Mouse (Mus musculus): ENCODE data around the gene Map2k5. TPM values are rescaled to one million over a fixed set of nuclear protein-coding genes. Genes with fewer than 3 reads are reported as not detected.

Map2k5 gene
- polyA plus RNA-seq, 1 experiment = 31.9 TPM

DNA sequence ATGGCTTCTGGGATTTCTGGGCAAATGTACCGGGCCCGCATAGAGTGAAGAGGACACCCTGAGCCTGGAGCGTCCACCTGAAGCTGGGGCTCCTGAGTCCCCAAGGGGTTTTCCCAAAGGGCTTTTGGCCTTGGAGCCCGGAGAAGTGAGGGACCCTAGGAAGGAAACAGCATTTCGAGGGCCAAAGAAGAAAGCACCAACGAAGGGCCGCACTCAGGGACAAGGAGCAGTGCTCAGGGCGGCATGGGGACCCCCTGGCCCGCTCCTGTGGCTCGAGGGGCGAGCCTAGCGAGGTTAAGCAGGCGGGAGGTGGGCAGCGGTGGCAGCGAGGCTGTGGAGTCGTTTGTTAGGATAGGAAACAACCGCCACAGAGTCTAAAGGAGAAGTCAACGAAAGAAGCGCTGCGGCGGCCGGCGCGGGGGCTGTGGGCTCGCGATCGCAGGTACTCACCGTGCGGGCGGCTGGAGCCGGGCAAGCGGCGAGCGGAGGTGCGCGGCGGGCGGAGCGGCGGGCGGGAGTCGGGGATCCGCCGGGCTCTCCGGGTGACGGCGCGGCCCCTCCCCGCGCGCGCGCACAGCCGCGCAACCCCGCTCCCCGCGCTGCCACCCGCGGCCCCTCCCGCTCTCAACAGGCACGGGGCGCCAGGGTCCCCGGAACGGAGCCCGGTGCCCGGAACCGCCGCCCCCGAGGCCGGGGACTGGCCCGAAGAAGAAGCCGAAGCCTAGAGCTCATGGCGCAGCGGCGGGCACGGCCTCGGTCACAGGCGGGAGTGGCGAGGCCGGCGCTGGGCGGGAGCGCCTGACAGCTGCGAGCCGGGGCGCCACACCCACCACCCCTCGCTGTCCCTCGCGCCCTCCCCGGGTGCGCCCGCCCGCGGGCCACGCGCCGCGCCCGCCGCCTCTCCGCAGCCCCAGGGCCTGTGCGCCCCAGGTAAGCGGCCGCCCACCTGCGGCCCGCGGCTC, 229.0 kb downstream of the Map2k5 start, which contains the start of gene Skor1:
Gene Skor1 (minus strand): TSS at position 552 of the 962 bp plus-strand sequence.
- DNase-seq (ENCODE audit: extremely low spot score in 1 of 2, low spot score in 1 of 2) = no peak

DNA sequence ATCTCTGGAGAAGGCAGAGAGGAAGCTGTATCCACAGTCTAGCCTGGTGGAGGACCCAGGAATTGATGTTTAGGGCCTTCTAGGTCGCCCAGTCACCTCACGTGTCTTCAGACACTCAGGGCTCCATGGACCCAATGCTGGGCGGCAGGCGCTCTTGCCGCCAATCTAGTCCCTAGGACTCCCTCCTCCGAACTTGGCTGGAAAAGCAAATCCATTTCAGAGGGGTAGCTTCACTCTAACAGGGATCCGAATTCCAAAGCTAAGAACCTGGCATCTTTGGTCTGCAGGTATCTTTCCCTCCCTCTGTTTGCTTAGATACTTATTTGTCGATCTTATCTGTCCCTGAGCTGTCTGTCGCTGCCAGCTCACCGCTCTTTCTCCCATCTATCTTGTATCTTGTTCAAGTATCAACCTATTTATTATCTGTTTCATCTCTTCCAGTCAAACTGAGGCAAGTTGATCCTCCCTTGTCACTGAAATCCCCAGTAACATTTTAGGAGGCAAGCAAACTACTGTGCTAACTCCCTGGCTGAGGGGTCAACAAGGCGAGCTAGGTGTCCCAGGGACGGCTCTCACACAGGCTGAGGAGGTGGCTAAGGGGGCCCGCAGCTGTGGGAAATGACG, 229.8 kb downstream of the Map2k5 start:
- no peak for DNase-seq (ENCODE audit: extremely low spot score in 1 of 2, low spot score in 1 of 2)

DNA sequence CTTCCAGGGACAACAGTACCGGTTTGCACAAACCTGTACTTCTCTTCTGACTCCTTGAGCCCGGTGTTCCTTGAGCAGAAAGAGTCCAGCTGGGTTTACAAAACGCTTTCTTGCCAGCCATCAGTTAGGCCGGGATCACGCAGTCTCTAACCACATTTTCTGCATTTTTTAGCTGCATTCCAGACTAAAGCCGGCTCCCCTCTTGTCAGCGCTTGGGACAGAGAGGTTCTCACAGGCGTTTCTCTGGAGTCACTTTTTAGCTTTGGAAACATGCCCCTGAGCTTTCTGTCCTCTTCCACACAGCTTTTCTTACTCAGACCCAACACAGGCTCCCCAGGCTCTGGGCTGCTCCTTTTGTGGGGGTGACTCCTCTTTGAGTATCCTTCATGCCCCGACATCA, 230.4 kb downstream of the Map2k5 start:
- no peak for DNase-seq (ENCODE audit: extremely low spot score in 1 of 2, low spot score in 1 of 2)

DNA sequence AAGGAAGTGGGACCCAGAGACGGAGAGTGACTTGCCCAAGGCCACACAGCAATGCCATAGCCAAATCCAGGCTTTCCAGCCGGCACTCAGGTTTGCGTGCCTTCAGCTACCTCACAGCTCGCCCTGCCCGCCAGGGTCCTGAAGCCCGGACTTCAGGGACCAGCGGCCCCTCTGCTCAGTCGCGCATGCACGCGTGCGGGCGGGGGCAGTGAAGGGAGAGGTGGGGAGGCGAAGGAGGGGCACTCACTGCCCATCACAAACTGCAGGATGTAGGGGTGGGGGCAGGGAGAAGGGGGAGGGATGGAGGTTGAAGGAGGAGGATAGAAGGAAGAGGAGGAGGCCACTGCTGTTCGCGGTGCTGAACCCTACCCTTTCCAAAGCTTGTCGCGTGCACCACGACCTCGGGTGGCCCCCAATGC, 230.8 kb downstream of the Map2k5 start:
- DNase-seq (ENCODE audit: extremely low spot score in 1 of 2, low spot score in 1 of 2) = no peak

DNA sequence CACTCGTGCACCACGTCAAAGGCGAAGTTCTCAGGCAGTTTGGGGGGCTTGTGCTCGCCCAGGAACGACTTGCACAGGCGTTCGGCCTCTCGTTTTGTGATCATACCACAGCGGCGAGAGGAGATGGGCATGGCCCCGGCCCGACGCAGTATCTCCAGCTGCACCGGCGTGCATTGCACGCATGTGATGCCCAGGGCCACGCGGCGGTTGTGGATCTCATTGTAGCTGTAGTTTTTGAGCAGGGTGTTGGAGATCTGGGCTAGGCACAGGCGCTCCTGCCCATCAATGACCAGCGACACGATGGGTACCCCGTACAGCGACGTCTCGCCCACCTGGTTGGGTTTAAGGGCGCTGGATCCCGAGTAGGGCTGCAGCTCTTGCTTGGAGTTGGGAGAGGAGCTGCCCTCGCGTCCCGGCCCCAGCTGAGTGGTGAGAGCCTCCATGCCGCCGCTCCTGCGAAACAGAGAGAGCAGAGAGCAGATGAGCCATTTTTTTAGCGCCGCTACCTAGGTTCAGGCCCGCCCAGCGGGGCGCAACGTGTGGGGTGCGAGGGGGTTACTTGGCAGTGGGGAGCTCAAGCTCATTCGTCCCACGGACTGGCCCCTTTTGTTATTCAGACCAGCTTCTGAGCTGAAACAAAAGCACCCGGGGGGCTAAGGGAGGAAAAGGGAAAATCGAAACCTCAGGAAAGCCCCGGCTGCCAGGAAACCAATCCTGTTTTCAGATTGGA, 231.4 kb downstream of the Map2k5 start:
- no peak for DNase-seq (ENCODE audit: extremely low spot score in 1 of 2, low spot score in 1 of 2)

DNA sequence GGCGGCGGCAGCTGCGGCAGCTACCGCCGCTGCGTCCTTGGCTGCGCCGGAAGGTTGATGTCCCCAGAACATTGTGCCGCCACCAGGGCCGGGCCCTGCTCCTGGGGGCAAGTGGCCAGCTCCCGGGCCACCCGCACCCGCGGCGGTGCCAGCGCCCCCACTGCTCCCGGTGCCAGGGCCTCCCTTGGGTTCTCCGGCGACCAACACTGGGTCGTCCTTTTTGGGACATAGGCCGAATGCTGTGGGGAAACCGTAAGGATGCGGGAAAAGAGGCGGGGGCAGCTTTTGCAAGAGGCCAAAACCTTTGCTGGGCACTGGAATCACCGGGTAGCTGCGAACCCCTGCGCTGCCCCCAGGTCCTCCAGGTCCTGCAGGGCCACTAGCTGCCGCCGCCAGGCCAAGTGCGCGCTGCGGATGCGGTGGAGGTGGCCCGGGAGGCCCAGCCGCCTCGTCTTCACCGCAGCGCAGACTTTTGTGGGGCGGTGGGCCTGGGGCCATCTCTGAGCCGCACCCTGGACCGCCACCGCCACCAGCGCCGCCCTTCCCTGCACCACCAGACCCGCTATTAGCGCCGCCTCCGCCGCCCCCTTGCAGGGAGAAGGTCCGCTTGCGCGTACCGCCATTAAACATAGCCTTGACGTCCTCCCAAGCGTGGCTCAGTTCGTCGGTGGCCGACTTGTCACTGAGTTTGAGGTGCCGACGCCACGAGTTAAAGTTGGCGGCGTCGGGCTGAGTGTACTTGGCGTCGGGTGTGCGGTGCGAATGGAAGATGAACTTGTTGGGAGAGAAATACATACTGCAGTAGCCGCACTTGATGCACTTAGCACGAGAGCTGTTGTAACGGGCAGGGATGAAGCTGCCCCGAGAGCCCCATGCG, 232.2 kb downstream of the Map2k5 start:
- DNase-seq (ENCODE audit: extremely low spot score in 1 of 2, low spot score in 1 of 2) = no peak

DNA sequence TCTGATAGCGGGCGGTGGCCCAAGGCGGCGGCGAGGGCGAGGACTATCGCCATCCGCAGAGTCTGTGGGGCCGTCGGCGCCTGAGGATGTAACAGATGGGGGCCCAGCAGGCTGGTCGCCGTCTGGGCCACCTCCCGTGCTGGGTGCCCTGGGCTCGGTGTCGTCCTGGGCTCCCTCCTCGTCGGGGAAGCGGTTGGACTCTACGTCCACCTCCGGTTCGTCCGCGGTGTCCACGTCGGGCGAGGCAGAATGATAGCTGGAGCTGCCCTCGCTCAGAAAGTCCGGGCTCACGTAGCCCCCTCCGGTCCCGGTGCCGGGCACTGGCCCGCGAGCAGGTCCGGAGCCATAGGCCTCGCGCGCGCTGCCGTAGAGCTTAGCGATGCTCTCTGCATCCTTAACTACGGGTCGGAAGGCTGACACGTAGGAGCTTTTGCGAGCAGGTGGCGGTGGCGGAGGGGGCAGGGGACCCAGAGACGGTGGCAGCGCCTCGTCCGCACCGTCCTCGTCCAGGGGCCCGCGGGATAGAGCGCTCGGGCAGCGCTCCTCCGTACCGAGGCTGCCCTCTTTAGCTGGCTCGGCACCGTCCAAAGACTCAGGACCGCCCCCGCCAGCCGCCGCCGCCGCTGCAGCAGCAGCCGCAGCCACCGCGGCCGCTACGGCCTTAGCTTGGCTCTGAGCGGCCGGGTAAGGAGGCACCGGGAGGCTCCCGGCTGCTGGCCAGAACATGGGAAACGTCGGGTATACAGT, 233.0 kb downstream of the Map2k5 start:
- DNase-seq (ENCODE audit: extremely low spot score in 1 of 2, low spot score in 1 of 2) = no peak

DNA sequence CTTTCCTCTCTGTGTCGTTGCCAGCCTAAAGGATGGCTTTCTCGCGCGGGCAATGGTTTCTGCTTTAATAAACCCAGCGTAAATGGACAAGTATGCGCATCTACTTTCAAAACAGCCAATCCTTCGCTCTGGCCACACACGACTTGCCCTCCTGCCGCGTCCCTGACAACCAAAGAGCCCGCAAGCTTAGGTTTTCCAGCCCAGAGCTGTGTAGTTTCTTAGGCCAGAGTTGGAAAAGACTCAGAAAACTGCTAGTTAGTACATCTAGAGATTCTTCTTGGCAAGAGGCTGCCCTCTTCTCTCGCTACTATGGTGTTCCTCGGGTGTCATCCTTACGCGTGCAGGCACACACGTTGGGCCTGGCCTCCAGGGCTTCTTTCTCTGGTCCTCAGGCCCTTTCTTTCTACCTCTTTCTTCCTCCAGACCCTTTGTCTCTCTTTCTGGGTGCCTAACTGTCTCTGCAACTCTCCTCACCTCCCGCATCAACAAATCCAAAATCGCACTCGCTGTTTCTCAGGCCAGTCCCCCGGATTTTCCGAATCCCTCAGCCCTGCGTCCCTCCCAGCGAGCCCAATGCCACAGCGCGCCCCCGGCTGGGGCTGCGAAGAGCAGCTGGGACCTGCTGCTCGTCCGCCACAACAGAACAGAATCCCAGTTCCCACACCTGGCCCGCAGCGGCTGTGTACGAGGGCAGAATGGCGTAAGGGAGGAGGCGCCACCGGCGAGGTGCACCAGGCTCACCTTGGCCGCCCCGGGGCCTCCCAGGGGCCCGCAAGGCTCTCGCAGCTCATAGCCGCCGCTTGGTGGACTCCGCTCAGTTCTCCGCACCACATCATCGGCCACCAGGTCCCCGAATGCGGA, 233.8 kb downstream of the Map2k5 start:
- no peak for DNase-seq (ENCODE audit: extremely low spot score in 1 of 2, low spot score in 1 of 2)

DNA sequence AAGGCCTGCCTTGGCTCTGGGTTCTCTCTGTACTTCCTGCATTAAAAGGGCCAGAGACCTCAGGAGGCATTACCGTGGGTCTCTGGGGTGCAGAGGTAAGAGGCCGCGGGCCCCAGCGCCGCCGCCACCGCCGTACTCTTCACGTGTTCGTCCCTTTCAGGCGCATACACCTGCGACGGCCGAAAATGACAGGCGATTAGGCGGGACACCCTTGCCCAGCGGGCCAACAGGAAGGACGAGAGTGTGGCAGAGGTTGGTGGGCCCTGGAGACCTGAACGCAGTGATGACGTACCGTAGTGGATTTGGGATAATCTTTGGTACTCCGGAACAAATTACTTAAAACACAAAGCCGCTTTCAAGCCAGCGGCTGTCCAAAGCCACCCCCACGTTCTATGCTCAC, 234.5 kb downstream of the Map2k5 start:
- no peak for DNase-seq (ENCODE audit: extremely low spot score in 1 of 2, low spot score in 1 of 2)

DNA sequence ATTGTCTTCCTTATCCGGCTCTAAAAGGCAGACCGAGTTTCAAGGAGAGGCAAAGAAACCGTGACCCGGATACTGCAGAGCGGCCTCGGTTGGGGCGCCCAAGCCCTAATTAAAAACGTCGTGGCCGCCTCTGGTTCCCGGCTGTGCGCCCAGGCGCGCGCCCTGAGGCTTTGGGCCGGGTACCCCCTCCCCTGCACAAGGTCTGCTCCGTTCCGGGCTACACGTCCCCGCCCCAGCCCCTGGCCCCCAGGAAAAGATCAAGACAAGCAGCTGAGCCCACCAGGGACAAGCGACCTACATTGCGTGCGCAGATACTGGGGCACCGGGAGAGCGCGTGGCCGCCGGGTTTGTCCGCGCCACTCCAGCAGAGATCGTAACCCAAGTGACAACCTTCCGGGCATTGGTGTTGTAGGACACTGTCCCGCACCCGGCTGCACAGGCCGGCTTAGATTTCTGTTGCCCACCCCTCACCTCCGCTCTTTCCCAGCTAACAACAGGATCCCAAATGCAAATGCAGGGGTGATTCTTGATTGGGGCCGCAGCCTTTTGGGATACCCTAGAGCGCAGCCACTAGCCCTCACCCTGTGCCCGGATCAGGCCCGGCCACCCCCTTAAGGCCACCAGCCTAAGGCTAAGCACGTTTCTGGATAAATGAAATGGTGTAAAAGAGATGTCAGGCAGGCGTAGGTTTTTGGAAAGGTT, 235.2 kb downstream of the Map2k5 start:
- DNase-seq (ENCODE audit: extremely low spot score in 1 of 2, low spot score in 1 of 2) = no peak

DNA sequence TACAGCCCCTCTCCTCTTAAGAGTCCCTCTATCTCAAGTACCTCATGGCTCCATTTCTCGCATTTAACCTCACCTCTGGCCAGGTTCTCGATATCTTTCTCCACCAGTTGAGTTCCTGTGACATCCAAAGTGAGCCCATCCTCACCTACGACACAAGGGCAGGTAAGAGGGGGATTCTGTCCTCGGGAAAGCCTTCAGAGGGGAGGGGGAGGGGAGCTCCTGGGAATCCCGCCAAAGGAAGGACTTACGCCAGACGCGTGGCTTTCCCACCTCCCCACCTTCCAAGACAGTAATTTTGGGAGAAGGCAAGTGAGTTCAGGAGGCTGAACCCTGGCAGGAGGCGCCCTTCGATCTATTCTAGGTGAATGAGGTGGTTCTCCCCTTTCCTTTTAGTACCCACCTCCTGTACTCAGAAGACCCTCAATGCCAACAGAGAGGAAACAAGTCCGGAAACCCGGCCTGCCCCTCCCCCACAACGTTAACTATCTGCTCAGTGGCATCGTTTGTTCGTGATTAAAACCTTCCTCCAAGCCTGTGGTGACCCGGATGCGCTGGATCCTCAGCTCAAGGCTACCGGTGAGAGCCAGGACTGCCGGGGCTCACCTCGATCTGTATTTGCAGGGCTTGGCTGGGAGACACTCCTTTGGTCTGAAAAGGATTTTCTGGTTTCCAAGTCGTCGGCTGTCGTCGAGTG, 235.9 kb downstream of the Map2k5 start:
- no peak for DNase-seq (ENCODE audit: extremely low spot score in 1 of 2, low spot score in 1 of 2)

DNA sequence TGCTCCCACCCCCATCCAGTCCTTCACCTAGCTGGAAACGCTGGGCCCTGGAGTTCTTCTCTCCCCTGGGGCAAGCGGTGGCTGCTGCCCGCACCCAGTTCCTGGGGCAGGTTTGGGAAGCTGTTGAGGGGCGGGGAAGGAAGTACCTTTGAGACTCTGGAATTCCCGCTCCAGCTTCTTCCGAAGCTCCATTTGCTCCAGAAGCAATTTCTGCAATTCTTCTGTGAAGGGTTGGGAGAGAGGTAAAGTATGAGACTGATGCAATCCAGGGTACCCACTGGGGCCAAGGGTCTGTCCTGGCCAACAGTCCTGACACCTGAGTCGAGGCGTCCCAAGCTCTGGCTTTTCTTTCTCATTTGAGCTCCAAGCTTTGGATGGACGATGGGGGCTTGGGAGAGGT, 237.5 kb downstream of the Map2k5 start:
- no peak for DNase-seq (ENCODE audit: extremely low spot score in 1 of 2, low spot score in 1 of 2)

DNA sequence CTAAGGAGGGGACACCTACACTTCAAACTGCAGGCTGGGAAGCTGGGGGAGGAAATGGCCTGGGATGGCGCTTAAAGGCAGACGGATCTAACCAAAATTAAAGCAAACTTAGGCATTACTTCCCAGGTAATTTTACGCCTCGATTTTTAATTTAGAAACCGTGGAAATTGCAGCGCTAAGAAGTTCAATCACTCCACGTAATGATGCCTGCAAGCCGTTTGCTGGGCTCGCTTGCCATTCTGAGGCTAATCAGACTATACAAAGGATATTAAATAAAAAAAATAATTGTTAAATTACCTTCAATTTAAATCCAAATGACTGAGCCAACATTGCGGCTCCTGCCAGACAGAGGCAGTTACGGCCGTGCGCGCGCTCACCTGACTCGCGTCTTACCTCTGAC, 238.0 kb downstream of the Map2k5 start:
- no peak for DNase-seq (ENCODE audit: extremely low spot score in 1 of 2, low spot score in 1 of 2)

DNA sequence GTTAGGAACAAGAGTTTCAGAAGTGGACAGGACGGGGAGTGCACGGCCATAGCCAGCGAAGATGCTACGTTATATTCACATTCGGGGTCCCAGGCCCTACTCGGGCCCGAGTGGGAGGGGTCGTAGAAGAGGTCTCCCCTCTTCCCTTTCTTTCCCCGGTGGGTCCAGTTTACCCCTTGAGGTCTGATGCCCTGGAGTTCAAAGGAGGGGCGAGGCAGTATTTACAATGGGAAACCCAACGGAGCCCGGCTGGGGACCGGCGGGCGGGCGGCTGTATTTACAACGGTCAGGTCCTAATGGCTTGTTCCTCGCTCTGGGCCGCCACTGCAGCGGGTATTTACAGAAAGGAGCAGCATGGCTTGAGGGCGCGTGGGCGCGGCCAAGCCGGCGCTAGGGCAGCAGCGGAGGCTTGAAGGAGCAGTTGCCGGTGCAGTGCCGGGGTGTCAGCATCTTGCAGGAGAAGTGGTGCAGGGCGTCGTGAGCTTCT, 239.2 kb downstream of the Map2k5 start:
- DNase-seq (ENCODE audit: extremely low spot score in 1 of 2, low spot score in 1 of 2) = no peak

DNA sequence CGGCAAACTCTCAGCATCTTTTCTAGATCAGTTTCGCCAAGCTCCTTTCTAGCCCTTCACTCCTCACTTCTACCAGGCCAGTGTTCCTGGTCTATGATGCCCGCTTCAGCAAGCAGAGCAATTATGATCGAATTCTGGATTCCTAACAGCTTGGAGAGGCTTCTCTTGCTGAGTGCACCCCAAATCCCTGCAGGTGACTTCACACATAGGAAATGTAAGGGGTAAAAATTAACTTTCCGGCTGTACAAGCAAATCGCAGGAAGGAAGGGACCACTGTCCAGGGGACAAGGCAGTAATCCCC, 240.1 kb downstream of the Map2k5 start:
- no peak for DNase-seq (ENCODE audit: extremely low spot score in 1 of 2, low spot score in 1 of 2)

DNA sequence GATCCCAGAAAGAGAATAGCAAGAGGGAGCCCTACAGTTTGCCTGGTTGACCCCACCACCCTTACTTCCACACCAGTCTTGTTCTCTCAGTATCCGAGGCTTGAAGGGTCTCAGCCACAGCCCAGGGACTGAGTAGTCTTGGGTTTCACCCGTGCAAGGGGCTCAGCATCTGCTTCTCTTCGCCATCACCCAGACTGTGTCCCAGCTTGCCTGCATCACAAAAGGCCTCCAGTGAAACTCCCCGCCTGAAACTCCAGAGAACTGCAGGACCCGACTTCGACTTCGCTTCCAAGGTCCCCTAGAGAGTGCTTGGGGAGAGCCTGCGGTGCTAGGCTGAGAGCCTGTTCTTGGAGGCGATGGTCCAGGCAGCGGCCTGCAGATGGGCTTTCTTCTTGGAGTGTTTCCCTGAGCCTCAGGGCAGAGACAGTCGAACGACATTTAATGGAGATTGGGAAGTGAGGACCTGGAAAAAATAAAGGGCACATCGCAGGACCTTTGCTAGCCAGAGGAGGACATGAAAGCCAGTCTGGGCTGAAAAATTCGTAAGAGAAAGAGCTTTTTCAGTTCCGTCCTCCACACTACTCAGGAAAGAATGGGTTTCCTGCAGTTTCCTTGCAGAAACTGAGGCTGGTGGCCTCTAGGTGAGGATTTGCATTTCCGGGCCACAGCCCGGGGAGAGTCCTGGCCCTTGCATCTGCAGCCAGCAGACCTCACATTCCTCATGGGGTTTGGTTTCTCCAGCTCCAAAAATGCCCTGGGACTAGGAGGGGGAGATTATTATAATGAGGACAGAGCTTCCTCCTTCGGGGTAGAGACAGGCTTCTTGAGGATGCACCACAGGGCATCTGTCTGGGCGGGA, 240.7 kb downstream of the Map2k5 start:
- DNase-seq (ENCODE audit: extremely low spot score in 1 of 2, low spot score in 1 of 2) = no peak

DNA sequence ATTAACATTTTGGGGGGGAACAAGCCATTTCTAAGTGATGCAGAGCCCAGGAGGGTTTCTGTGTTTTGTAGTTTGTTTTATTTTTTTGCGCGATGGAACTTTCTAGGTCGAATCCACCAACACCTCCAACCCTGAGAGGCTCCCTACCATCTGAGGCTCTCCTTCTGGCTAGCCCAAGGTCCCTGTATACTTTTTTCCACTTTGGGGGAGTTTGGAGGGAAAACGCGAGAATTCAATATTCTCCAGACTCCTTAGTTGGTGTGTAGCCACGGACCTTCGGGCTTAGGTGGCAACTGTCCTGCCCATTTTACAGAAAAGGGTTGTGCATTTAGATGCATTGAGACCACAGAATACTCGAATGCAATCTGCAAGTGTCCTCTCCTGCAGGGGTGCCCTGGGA, 241.5 kb downstream of the Map2k5 start:
- no peak for DNase-seq (ENCODE audit: extremely low spot score in 1 of 2, low spot score in 1 of 2)
